Mouse (Mus musculus) B cell, adult (primary cell): Measurements from ENCODE around the gene Ptprd. TPM values are rescaled to one million over a fixed set of nuclear protein-coding genes. Genes with fewer than 3 reads are reported as not detected.

Source experiments
- total RNA-seq: library from RNA; stranded (reverse); gene quantifications from 4 replicates; pipeline ENCODE4 v1.2.4, GENCODE M21; 2023; ENCODE audit not compliant: inconsistent age

The Ptprd gene
- total RNA-seq, result not detected in 4 replicates

GRCm38 (mm10) chr4:78211529-78212494, at the start of gene Ptprd:
Gene Ptprd, minus strand, starts transcription at chr4:78211961.

